Mouse (Mus musculus): ENCODE measurements around the gene Gtf2ird2. TPM values are rescaled to one million over a fixed set of nuclear protein-coding genes. Genes with fewer than 3 reads are reported as not detected.

Gene Gtf2ird2
- total RNA-seq, 2 experiments from 2014 or later = 6.1 to 6.4 TPM

- intact Hi-C loops (cut with DNase I) = no loop called here
- no peak overlapping the region for H3K4me3 ChIP-seq
- TF ChIP-seq CTCF (IDR thresholded peaks at IDR 0.05) = no peak
These were observed 60.0 kb downstream of the Gtf2ird2 start for GRCm38 (mm10) chr5:134243661-134244436.

GRCm38 (mm10) chr5:134244890-134245289, 61.1 kb downstream of the Gtf2ird2 start:
- H3K4me3 ChIP-seq = no peak overlapping the region
- no peak for DNase-seq
- intact Hi-C loops (cut with DNase I) = no loop called here
- no peak overlapping the region for H3K27ac ChIP-seq
- no peak for TF ChIP-seq CTCF (IDR thresholded peaks at IDR 0.05)

More at GRCm38 (mm10) chr5:134243661-134244436, 60.0 kb downstream of the Gtf2ird2 start:
- DNase-seq = no peak
- H3K27ac ChIP-seq = no peak overlapping the region

GRCm38 (mm10) chr5:134246146-134246545, 62.3 kb downstream of the Gtf2ird2 start:
- H3K27ac ChIP-seq = no peak overlapping the region
- no peak overlapping the region for H3K4me3 ChIP-seq
- no peak for DNase-seq
- intact Hi-C loops (cut with DNase I) = no loop called here
- no peak for TF ChIP-seq CTCF (IDR thresholded peaks at IDR 0.05)

- intact Hi-C loops (cut with DNase I) = no loop called here
- no peak for TF ChIP-seq CTCF (IDR thresholded peaks at IDR 0.05)
- Histone ChIP-seq H3K27ac (no peak overlapping the region), H3K4me3 (no peak overlapping the region)
- DNase-seq = no peak
These were observed 64.9 kb downstream of the Gtf2ird2 start for GRCm38 (mm10) chr5:134248608-134249244.

- Histone ChIP-seq H3K4me3 (no peak overlapping the region), H3K27ac (no peak overlapping the region)
- intact Hi-C loops (cut with DNase I) = no loop called here
- no peak for TF ChIP-seq CTCF (IDR thresholded peaks at IDR 0.05)
- no peak for DNase-seq
These were observed 65.4 kb downstream of the Gtf2ird2 start for GRCm38 (mm10) chr5:134249245-134249649.

- H3K27ac ChIP-seq = no peak overlapping the region
- no peak for DNase-seq
- TF ChIP-seq CTCF (IDR thresholded peaks at IDR 0.05) = no peak
- intact Hi-C loops (cut with DNase I) = no loop called here
- no peak overlapping the region for H3K4me3 ChIP-seq
These were observed 66.8 kb downstream of the Gtf2ird2 start for GRCm38 (mm10) chr5:134250601-134251000.

- no peak overlapping the region for H3K27ac ChIP-seq
- intact Hi-C loops (cut with DNase I) = no loop called here
- DNase-seq = no peak
- no peak overlapping the region for H3K4me3 ChIP-seq
- no peak for TF ChIP-seq CTCF (IDR thresholded peaks at IDR 0.05)
These were observed 67.3 kb downstream of the Gtf2ird2 start for GRCm38 (mm10) chr5:134251083-134251482.

GRCm38 (mm10) chr5:134253806-134254205, 70.0 kb downstream of the Gtf2ird2 start:
- TF ChIP-seq CTCF (IDR thresholded peaks at IDR 0.05) = peak; percentile 18; the same call in 1 of the 2 replicates
- Histone ChIP-seq H3K4me3 (no peak overlapping the region), H3K27ac (no peak overlapping the region)
- intact Hi-C loops (cut with DNase I) = no loop called here
- no peak for DNase-seq

GRCm38 (mm10) chr5:134255294-134255693, 71.5 kb downstream of the Gtf2ird2 start:
- no peak overlapping the region for H3K27ac ChIP-seq
- DNase-seq = no peak
- no peak overlapping the region for H3K4me3 ChIP-seq
- intact Hi-C loops (cut with DNase I) = no loop called here
- no peak for TF ChIP-seq CTCF (IDR thresholded peaks at IDR 0.05)

GRCm38 (mm10) chr5:134257349-134258031, 73.7 kb downstream of the Gtf2ird2 start:
- no peak overlapping the region for H3K4me3 ChIP-seq
- H3K27ac ChIP-seq = no peak overlapping the region
- intact Hi-C loops (cut with DNase I) = no loop called here
- DNase-seq = no peak
- no peak for TF ChIP-seq CTCF (IDR thresholded peaks at IDR 0.05)

- DNase-seq = no peak
- H3K4me3 ChIP-seq = no peak overlapping the region
- H3K27ac ChIP-seq = no peak overlapping the region
- intact Hi-C loops (cut with DNase I) = no loop called here
- TF ChIP-seq CTCF (IDR thresholded peaks at IDR 0.05) = no peak
These were observed 74.6 kb downstream of the Gtf2ird2 start for GRCm38 (mm10) chr5:134258395-134258794.

- intact Hi-C loops (cut with DNase I) = no loop called here
- no peak for TF ChIP-seq CTCF (IDR thresholded peaks at IDR 0.05)
- DNase-seq = no peak
- no peak overlapping the region for H3K4me3 ChIP-seq
- no peak overlapping the region for H3K27ac ChIP-seq
These were observed 75.1 kb downstream of the Gtf2ird2 start for GRCm38 (mm10) chr5:134258934-134259333.
